Mouse (Mus musculus) ovary, adult 2 months (tissue): Measurements from ENCODE around the gene Olfr1090. TPM values are rescaled to one million over a fixed set of nuclear protein-coding genes. Genes with fewer than 3 reads are reported as not detected.

Source experiments
- polyA plus RNA-seq: library from polyadenylated mRNA; depleted of rRNA; stranded (reverse); fragments of >200 nt; gene quantifications from 2 replicates; pipeline ENCODE4 v1.2.3, GENCODE M21; 2012; rRNA removed

The Olfr1090 gene
- polyA plus RNA-seq, result not detected in 2 replicates

GRCm38 (mm10) chr2:86758893-86759292 lies at the start of gene Olfr1090:
TSS of gene Olfr1090 (minus strand) at chr2:86758993.

GRCm38 (mm10) chr2:86782179-86782578 lies 23.4 kb upstream of the Olfr1090 start, which contains the start of gene Olfr1093:
TSS of gene Olfr1093 (plus strand) at chr2:86782479.

GRCm38 (mm10) chr2:86733601-86734000 lies 25.2 kb downstream of the Olfr1090 start, which contains the start of gene Olfr1089:
TSS of gene Olfr1089 (minus strand) at chr2:86733701.

Other genes starting within 250 kb of the Olfr1090 start
- gene Olfr1079, start 216.5 kb downstream of the Olfr1090 start, polyA plus RNA-seq, result not detected in 2 replicates
- gene Olfr1080, start 200.8 kb downstream of the Olfr1090 start, polyA plus RNA-seq, result not detected in 2 replicates
- gene Olfr1082, start 160.0 kb downstream of the Olfr1090 start, polyA plus RNA-seq, result not detected in 2 replicates
- gene Olfr1084, start 119.3 kb downstream of the Olfr1090 start, polyA plus RNA-seq, result not detected in 2 replicates
- gene Olfr1085, start 97.0 kb downstream of the Olfr1090 start, polyA plus RNA-seq, result not detected in 2 replicates
- gene Olfr1086, start 78.9 kb downstream of the Olfr1090 start, polyA plus RNA-seq, result not detected in 2 replicates
- gene Olfr1087, start 60.6 kb downstream of the Olfr1090 start, polyA plus RNA-seq, result not detected in 2 replicates
- gene Olfr1089, start 25.3 kb downstream of the Olfr1090 start, polyA plus RNA-seq, result not detected in 2 replicates
- not detected in 2 replicates for gene Olfr1093, start 23.5 kb upstream of the Olfr1090 start, polyA plus RNA-seq
- gene Olfr141, start 51.0 kb upstream of the Olfr1090 start, polyA plus RNA-seq, result not detected in 2 replicates
- gene Olfr1094, start 65.7 kb upstream of the Olfr1090 start, polyA plus RNA-seq, result not detected in 2 replicates
- not detected in 2 replicates for gene Olfr1095, start 92.7 kb upstream of the Olfr1090 start, polyA plus RNA-seq
- gene Gm13723, start 115.8 kb upstream of the Olfr1090 start, polyA plus RNA-seq, result not detected in 2 replicates
- gene Olfr1097, start 133.2 kb upstream of the Olfr1090 start, polyA plus RNA-seq, result not detected in 2 replicates
- gene Olfr1098, start 165.6 kb upstream of the Olfr1090 start, polyA plus RNA-seq, result not detected in 2 replicates
- not detected in 2 replicates for gene Olfr1099, start 201.7 kb upstream of the Olfr1090 start, polyA plus RNA-seq
- not detected in 2 replicates for gene Olfr1100, start 221.0 kb upstream of the Olfr1090 start, polyA plus RNA-seq
- not detected in 2 replicates for gene Olfr1101, start 232.2 kb upstream of the Olfr1090 start, polyA plus RNA-seq
- not detected in 2 replicates for gene Olfr1102, start 239.4 kb upstream of the Olfr1090 start, polyA plus RNA-seq